Mouse (Mus musculus) embryonic facial prominence, embryonic 11.5 days (tissue): ENCODE data around the gene Gm20388. TPM values are rescaled to one million over a fixed set of nuclear protein-coding genes. Genes with fewer than 3 reads are reported as not detected.
A peak's percentile ranks its signal among the peaks of the same experiment; 100 is the strongest.

ENCODE experiments used
- ATAC-seq: fragments of 200-750 bp; cut with Nextera tagmentation; replicated peaks from 2 replicates; pipeline ENCODE4 v1.8.0; 2017; ENCODE audit warnings: low read depth; ENCODE audit not compliant: insufficient number of reproducible peaks, low FRiP score, low TSS enrichment
- DNase-seq: peaks from one replicate; pipeline ENCODE4 v3.0.0-alpha.2; 2015; ENCODE audit warnings: low spot score
- H3K27ac ChIP-seq: fragments of 300-500 bp; sonication (generic); replicated peaks from 2 replicates; pipeline ENCODE4 v1.5.1; 2014; ENCODE audit warnings: mild to moderate bottlenecking, low read depth, low read length, control low read depth
- H3K27me3 ChIP-seq: fragments of 300-500 bp; sonication (generic); 2 replicates; pipeline ENCODE4 v1.6.1; 2014; ENCODE audit warnings: mild to moderate bottlenecking, low read length, moderate library complexity, mixed read lengths; ENCODE audit not compliant: control insufficient read depth, insufficient read depth
- H3K36me3 ChIP-seq: fragments of 300-500 bp; sonication (generic); replicated peaks from 2 replicates; pipeline ENCODE4 v1.6.1; 2014; ENCODE audit warnings: low read depth, mild to moderate bottlenecking, low read length, moderate library complexity, mixed read lengths; ENCODE audit not compliant: control insufficient read depth, insufficient read depth
- H3K4me1 ChIP-seq: fragments of 300-500 bp; sonication (generic); 2 replicates; pipeline ENCODE4 v1.6.1; 2014; ENCODE audit warnings: low read length, mixed read lengths; ENCODE audit not compliant: control insufficient read depth, insufficient read depth
- H3K4me2 ChIP-seq: fragments of 300-500 bp; sonication (generic); 2 replicates; pipeline ENCODE4 v1.6.1; 2014; ENCODE audit warnings: low read depth, mild to moderate bottlenecking, control low read depth, low read length, moderate library complexity
- H3K4me3 ChIP-seq: fragments of 300-500 bp; sonication (generic); 2 replicates; pipeline ENCODE4 v1.5.1; 2014; ENCODE audit warnings: low read depth, low read length, control low read depth
- H3K9ac ChIP-seq: fragments of 300-500 bp; sonication (generic); replicated peaks from 2 replicates; pipeline ENCODE4 v1.6.1; 2014; ENCODE audit warnings: mild to moderate bottlenecking, control low read depth, low read length
- H3K9me3 ChIP-seq: fragments of 300-500 bp; sonication (generic); replicated peaks from 2 replicates; pipeline ENCODE4 v1.6.1; 2016; ENCODE audit warnings: mild to moderate bottlenecking, low read length, inconsistent platforms, mixed read lengths; ENCODE audit not compliant: control insufficient read depth
- WGBS: fragments of 180-500 bp; shearing (Covaris S2); extraction: QIAGEN DNeasy Blood & Tissue Kit; methylation state at CpG from one replicate; pipeline ENCODE4 v1.1.7; 2014; 5-methylcytosine and 5-hydroxymethylcytosine counted together
- polyA plus RNA-seq: library from polyadenylated mRNA; unstranded; fragments of >200 nt; fragmentation: Nextera tagmentation; extraction: Ambion mirVana; gene quantifications from 2 replicates; pipeline ENCODE4 v1.2.1, GENCODE M21; 2014

Gene Gm20388
- polyA plus RNA-seq, 1 experiment from 2014 or later, result 3.1 TPM

DNA sequence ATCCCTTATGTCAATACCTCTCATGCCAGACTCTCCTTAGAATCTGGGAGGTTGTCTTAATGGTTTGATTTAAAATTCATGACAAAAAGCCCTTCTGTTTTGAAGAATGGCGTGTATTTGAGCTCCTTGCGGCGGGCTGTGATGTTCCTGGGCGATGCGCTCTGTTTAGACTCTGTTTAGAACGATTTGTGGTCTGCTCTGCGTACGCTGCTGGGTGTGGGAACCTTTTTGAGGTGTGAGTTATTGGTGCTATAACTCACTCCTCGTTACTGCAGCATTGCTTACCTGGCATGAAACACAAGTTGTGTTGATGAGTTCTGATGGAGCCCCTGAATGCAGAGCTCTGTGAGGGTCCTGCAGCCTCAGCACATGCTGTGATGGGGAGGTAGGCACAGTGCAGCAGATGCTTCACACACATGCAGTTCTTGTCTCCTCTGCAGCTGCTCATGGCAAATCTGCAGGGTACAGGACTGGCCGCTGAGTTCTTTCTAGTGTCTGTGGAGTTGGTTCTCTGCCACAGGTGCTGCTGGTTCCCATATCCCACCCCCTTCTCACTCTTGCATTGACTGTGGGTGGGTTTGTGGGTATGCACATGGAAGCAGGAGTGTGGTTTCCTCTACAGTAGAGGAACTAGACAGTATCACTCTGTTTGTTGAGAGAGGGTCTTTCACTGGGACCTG lies 4363.9 kb downstream of the Gm20388 start:
- Histone ChIP-seq H3K9me3 (no peaks in the 10 kb centered on the region), H3K36me3 (no peaks in the 10 kb centered on the region), H3K27ac (no peak overlapping the region), H3K9ac (no peak overlapping the region), H3K4me1 (no peaks in the 10 kb centered on the region), H3K27me3 (no peaks in the 10 kb centered on the region), H3K4me3 (no peak overlapping the region), H3K4me2 (no peak overlapping the region)
- DNase-seq, result no peak
- ATAC-seq, result no peak
- WGBS, result 79% methylated on average over 10 of the region's 10 CpGs

DNA sequence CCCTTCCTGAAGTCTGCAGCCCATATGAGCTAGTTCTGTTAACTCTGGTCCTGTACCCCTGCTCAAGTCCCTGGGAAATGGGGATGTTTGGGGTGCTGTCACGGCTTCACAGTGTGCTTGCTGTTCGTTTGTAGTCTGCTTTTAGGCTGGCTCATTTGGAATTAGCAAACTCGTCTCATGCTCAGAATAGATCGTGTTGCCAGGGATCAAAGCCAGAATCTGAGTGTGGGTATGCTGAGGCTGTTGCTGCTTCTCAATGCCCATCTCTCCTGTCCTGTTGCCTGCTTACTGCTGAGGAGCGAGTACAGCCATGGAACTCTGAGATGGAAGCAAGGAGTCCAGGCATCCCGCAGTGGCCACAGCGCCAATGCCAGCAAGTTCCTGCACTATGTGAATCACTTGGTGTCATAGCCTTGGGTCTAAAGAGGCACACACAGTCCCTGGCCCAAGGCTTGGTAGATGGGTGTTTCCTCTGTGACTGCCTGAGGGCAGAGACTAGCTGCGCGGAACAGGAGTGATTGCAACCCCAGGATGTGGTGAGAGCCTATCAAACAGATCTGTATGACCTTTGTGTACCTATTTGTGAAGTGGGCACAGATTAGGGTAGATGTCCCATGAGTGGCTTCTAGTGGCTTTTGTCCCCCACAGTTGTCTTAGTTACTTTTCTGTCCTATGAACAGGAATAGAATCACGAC lies 4364.9 kb downstream of the Gm20388 start:
- DNase-seq (no peak), ATAC-seq (no peak)
- H3K4me3 ChIP-seq, result no peak overlapping the region
- 91% methylated on average over 10 of the region's 10 CpGs for WGBS
- no peak overlapping the region for H3K4me2 ChIP-seq
- no peak overlapping the region for H3K27ac ChIP-seq
- no peaks in the 10 kb centered on the region for H3K9me3 ChIP-seq
- no peaks in the 10 kb centered on the region for H3K36me3 ChIP-seq
- no peaks in the 10 kb centered on the region for H3K4me1 ChIP-seq
- H3K27me3 ChIP-seq, result no peaks in the 10 kb centered on the region
- H3K9ac ChIP-seq, result no peak overlapping the region

DNA sequence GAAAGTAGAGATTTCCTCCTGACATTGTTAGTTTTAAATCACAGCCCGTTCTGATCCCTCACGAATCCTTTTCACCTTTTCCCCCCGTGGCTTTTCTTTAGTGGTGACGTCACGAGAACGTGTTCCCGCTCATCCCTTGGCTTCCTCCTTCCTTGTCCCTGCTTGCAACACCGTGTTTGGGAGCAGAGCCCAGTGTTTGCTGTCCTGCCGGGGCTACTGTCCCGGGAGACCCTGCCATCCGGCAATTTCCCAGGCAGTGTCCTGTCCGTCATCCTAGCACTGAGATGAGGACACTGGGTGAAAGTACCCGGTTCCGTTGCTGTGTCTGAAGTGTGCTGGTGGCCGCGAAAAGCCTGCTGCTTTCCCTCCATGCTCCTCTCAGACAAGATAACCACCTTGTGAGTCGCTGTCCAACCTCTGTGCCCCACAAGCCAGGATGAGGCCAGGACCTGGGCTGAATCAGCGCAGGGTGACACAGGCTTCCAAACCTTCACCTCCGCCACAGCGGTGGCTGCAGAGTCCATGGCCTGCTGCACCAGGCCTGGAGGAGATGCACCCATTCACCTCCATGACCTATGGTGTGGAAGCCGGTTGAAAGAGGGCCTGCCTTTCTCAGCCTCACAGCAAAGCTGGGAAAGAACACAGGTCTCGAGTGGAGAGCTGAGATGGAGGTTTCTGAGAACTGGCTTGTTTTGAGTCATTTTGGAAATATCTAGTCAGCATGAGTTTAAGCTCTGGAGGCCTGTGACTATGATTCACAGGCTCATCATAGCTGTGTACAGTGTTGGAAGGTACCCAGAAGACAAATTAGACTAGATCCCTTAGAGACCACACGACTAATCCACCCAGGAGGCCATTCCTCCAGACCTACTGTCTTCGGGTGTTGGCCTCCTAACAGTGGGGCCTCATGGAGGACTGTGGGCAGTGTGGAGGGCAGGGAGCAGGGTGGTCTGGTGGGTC lies 4367.6 kb downstream of the Gm20388 start:
- H3K36me3 ChIP-seq, result no peaks in the 10 kb centered on the region
- H3K4me1 ChIP-seq, result peaks cover 3% of the 10 kb centered on the region
- 80% methylated on average over 24 of the region's 24 CpGs for WGBS
- H3K27me3 ChIP-seq, result no peaks in the 10 kb centered on the region
- H3K4me2 ChIP-seq, result no peak overlapping the region
- ATAC-seq (no peak), DNase-seq (no peak)
- H3K9ac ChIP-seq, result no peak overlapping the region
- H3K9me3 ChIP-seq, result no peaks in the 10 kb centered on the region
- H3K27ac ChIP-seq, result no peak overlapping the region
- H3K4me3 ChIP-seq, result no peak overlapping the region

- peaks cover 9% of the 10 kb centered on the region for H3K4me1 ChIP-seq
- no peak overlapping the region for H3K9ac ChIP-seq
- H3K27ac ChIP-seq, result no peak overlapping the region
- ATAC-seq, result no peak
- no peak overlapping the region for H3K4me3 ChIP-seq
- DNase-seq, result no peak
- H3K9me3 ChIP-seq, result no peaks in the 10 kb centered on the region
- no peaks in the 10 kb centered on the region for H3K27me3 ChIP-seq
- H3K4me2 ChIP-seq, result no peak overlapping the region
- 89% methylated on average over 7 of the region's 7 CpGs for WGBS
- no peaks in the 10 kb centered on the region for H3K36me3 ChIP-seq
Measured at GRCm38 (mm10) chr8:124278956-124279689, 4368.5 kb downstream of the Gm20388 start.

DNA sequence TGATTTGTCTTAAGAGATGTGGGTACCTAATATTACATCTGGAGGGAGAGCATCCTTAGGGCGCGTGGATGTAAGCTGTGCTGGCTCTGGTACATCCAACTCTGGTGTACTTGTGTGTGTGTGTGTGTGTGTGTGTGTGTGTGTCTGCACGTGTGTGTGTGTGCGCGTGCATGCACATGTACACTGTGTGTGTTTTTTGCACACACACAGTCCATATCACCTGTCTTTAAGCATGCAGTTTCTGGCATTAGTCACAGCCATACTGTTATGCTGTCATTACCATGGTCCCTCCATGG lies 4369.0 kb downstream of the Gm20388 start:
- H3K4me3 ChIP-seq, result no peak overlapping the region
- no peak for DNase-seq
- ATAC-seq, result no peak
- H3K4me1 ChIP-seq, result peaks cover 9% of the 10 kb centered on the region
- H3K9me3 ChIP-seq, result no peaks in the 10 kb centered on the region
- no peaks in the 10 kb centered on the region for H3K36me3 ChIP-seq
- 92% methylated on average over 5 of the region's 5 CpGs for WGBS
- no peaks in the 10 kb centered on the region for H3K27me3 ChIP-seq
- H3K9ac ChIP-seq, result no peak overlapping the region
- H3K4me2 ChIP-seq, result no peak overlapping the region
- H3K27ac ChIP-seq, result no peak overlapping the region

DNA sequence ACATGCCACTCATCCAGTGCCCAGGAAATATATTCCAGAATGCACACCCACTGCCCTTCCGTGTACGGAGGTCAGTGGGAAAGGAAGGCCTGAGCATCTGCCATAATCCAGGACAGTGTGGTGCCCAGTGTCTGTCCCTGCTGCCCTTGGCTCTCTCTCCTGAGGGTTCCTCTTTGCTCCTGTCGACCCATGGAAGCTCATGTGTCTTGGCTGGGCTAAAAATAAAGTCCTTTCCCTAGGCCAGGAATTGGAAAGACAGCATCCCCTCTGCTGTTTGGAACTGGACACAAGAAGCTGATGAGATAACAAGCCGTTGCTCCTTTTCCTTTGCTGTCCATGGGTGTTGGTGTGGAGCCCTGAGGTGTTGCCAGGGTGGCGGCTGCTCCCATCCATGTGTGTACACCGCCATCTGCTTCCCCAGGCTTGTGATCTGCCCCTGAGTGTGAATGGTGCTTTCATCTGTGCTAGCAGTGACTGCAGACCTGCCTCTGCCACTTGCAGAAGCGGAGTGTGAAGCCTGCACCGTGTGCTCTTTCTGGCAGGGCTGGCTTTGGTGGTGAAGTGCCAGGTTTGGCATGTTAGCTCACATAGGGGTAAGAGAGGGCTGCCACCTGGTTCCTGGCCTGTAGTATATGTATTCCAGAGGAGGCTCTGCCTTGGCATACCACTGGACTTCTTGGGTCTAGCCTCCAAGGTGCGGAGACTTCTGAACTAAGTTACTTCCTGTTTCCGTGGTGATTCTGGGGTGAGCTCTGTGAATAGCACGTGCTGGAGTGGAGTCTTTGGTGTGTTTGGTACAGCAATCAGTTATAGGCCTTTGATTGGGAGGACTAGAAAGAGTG lies 4371.3 kb downstream of the Gm20388 start:
- H3K27me3 ChIP-seq, result no peaks in the 10 kb centered on the region
- H3K27ac ChIP-seq, result no peak overlapping the region
- WGBS, result 78% methylated on average over 11 of the region's 11 CpGs
- H3K4me3 ChIP-seq, result no peak overlapping the region
- H3K9me3 ChIP-seq, result no peaks in the 10 kb centered on the region
- H3K9ac ChIP-seq, result no peak overlapping the region
- no peak for ATAC-seq
- peaks cover 9% of the 10 kb centered on the region for H3K4me1 ChIP-seq
- no peak overlapping the region for H3K4me2 ChIP-seq
- DNase-seq, result no peak
- H3K36me3 ChIP-seq, result no peaks in the 10 kb centered on the region

GRCm38 (mm10) chr8:124282878-124283630 lies 4372.4 kb downstream of the Gm20388 start:
- DNase-seq, result no peak

More at GRCm38 (mm10) chr8:124282878-124283630, 4372.4 kb downstream of the Gm20388 start:
- 76% methylated on average over 12 of the region's 12 CpGs for WGBS
- no peak overlapping the region for H3K4me2 ChIP-seq
- H3K27ac ChIP-seq, result peak overlapping the region; percentile 75
- H3K9me3 ChIP-seq, result no peaks in the 10 kb centered on the region
- no peaks in the 10 kb centered on the region for H3K36me3 ChIP-seq
- peaks cover 9% of the 10 kb centered on the region for H3K4me1 ChIP-seq
- no peak for ATAC-seq
- no peak overlapping the region; the same call in 1 of the 2 replicates for H3K9ac ChIP-seq
- H3K4me3 ChIP-seq, result no peak overlapping the region
- H3K27me3 ChIP-seq, result no peaks in the 10 kb centered on the region
